Mouse (Mus musculus) forebrain, embryonic 15.5 days (tissue): ENCODE data around the gene Ccdc114. TPM values are rescaled to one million over a fixed set of nuclear protein-coding genes. Genes with fewer than 3 reads are reported as not detected.
"Not testable (repeated sequence)": the region's sequence is repeated elsewhere in the genome, so short reads cannot be mapped to it uniquely, and the experiment has no call there.

Experiments
- ATAC-seq: fragments of 200-750 bp; cut with Nextera tagmentation; replicated peaks from 2 replicates; pipeline ENCODE4 v1.8.0; 2017; ENCODE audit warnings: mild to moderate bottlenecking, moderate TSS enrichment, moderate library complexity
- H3K27ac ChIP-seq: fragments of 300-500 bp; sonication (generic); replicated peaks from 2 replicates; pipeline ENCODE4 v1.5.1; 2015; ENCODE audit warnings: mild to moderate bottlenecking, inconsistent platforms
- H3K27me3 ChIP-seq: fragments of 300-500 bp; sonication (generic); 2 replicates; pipeline ENCODE4 v1.6.1; 2015; ENCODE audit warnings: inconsistent platforms
- H3K36me3 ChIP-seq: fragments of 300-500 bp; sonication (generic); 2 replicates; pipeline ENCODE4 v1.6.1; 2015; ENCODE audit warnings: mild to moderate bottlenecking, inconsistent platforms
- H3K4me1 ChIP-seq: fragments of 300-500 bp; sonication (generic); 2 replicates; pipeline ENCODE4 v1.6.1; 2015; ENCODE audit warnings: inconsistent platforms
- H3K4me2 ChIP-seq: fragments of 300-500 bp; sonication (generic); replicated peaks from 2 replicates; pipeline ENCODE4 v1.6.1; 2015; ENCODE audit warnings: mild to moderate bottlenecking, inconsistent platforms
- H3K4me3 ChIP-seq: fragments of 300-500 bp; sonication (generic); 2 replicates; pipeline ENCODE4 v1.5.1; 2015; ENCODE audit warnings: mild to moderate bottlenecking, inconsistent platforms
- H3K9ac ChIP-seq: fragments of 300-500 bp; sonication (generic); replicated peaks from 2 replicates; pipeline ENCODE4 v1.6.1; 2015; ENCODE audit warnings: mild to moderate bottlenecking, inconsistent platforms
- H3K9me3 ChIP-seq: fragments of 300-500 bp; sonication (generic); 2 replicates; pipeline ENCODE4 v1.6.1; 2016; ENCODE audit warnings: inconsistent platforms
- WGBS: fragments of 180-500 bp; shearing (Covaris S2); methylation state at CpG from one replicate; pipeline ENCODE4 v1.1.7; 2015; ENCODE audit warnings: mixed read lengths; 5-methylcytosine and 5-hydroxymethylcytosine counted together
- polyA plus RNA-seq: library from polyadenylated mRNA; unstranded; fragments of >200 nt; fragmentation: Nextera tagmentation; extraction: Ambion mirVana; gene quantifications from 2 replicates; pipeline ENCODE4 v1.2.1, GENCODE M21; 2015

Ccdc114 gene
- 2.5 and 4.9 TPM in 2 replicates for polyA plus RNA-seq

GRCm38 (mm10) chr7:45923762-45924428 lies at the start of gene Ccdc114:
Gene Ccdc114, plus strand, starts transcription at chr7:45924072.
- Histone ChIP-seq H3K4me1 (peaks cover 21% of the 10 kb centered on the region), H3K27me3 (peaks cover 3% of the 10 kb centered on the region; the same call in 1 of the 2 replicates), H3K4me2 (peak within 1 kb of the TSS; percentile 66), H3K4me3 (peak within 1 kb of the TSS; percentile 54), H3K9me3 (no peaks in the 10 kb centered on the region), H3K9ac (peak within 1 kb of the TSS; percentile 61), H3K36me3 (no peaks in the 10 kb centered on the region), H3K27ac (peak within 1 kb of the TSS; percentile 89)
- 6% methylated on average over 24 of the region's 24 CpGs for WGBS
- peak; percentile 29 for ATAC-seq

GRCm38 (mm10) chr7:45876895-45877294 lies 47.0 kb upstream of the Ccdc114 start:
- no peak overlapping the region for H3K9ac ChIP-seq
- 96% methylated on average over 7 of the region's 7 CpGs for WGBS
- no peak overlapping the region for H3K4me2 ChIP-seq
- H3K27me3 ChIP-seq: no peaks in the 10 kb centered on the region
- no peak for ATAC-seq
- no peak overlapping the region for H3K27ac ChIP-seq
- H3K4me1 ChIP-seq: peaks cover 20% of the 10 kb centered on the region
- no peaks in the 10 kb centered on the region for H3K9me3 ChIP-seq
- H3K4me3 ChIP-seq: no peak overlapping the region
- H3K36me3 ChIP-seq: peaks cover 58% of the 10 kb centered on the region

GRCm38 (mm10) chr7:45878278-45878677 lies 45.6 kb upstream of the Ccdc114 start, which contains the start of gene Grin2d:
Gene Grin2d, minus strand, starts transcription at chr7:45878378.
- ATAC-seq, H3K27ac ChIP-seq, H3K9me3 ChIP-seq, H3K27me3 ChIP-seq, H3K9ac ChIP-seq, H3K4me3 ChIP-seq, H3K4me2 ChIP-seq: not testable (repeated sequence)
- Histone ChIP-seq H3K36me3 (peaks cover 72% of the 10 kb centered on the region), H3K4me1 (peaks cover 20% of the 10 kb centered on the region)
- WGBS: 97% methylated on average over 1 of the region's 1 CpGs

- no peak overlapping the region for H3K27ac ChIP-seq
- no peaks in the 10 kb centered on the region for H3K9me3 ChIP-seq
- no peak for ATAC-seq
- 0 out of 2 replicates have a peak, but pooled peaks cover 1% of the 10 kb centered on the region for H3K4me1 ChIP-seq
- no peak overlapping the region for H3K4me3 ChIP-seq
- H3K9ac ChIP-seq: no peak overlapping the region
- WGBS: 98% methylated on average over 4 of the region's 4 CpGs
- peaks cover 90% of the 10 kb centered on the region for H3K36me3 ChIP-seq
- no peak overlapping the region for H3K4me2 ChIP-seq
- no peaks in the 10 kb centered on the region for H3K27me3 ChIP-seq
Measured at GRCm38 (mm10) chr7:45880531-45880930, 43.3 kb upstream of the Ccdc114 start.

GRCm38 (mm10) chr7:45881011-45881410 lies 42.9 kb upstream of the Ccdc114 start:
- 96% methylated on average over 2 of the region's 2 CpGs for WGBS

GRCm38 (mm10) chr7:45887246-45887645 lies 36.6 kb upstream of the Ccdc114 start:
- Histone ChIP-seq H3K4me3 (no peak overlapping the region), H3K27ac (no peak overlapping the region), H3K27me3 (no peaks in the 10 kb centered on the region), H3K36me3 (peaks cover 31% of the 10 kb centered on the region), H3K9ac (no peak overlapping the region), H3K4me2 (no peak overlapping the region), H3K4me1 (no peaks in the 10 kb centered on the region), H3K9me3 (no peaks in the 10 kb centered on the region)
- WGBS: 50% methylated on average over 3 of the region's 3 CpGs
- no peak for ATAC-seq

More at GRCm38 (mm10) chr7:45881011-45881410, 42.9 kb upstream of the Ccdc114 start:
- Histone ChIP-seq H3K27me3 (no peaks in the 10 kb centered on the region), H3K9ac (no peak overlapping the region), H3K4me3 (no peak overlapping the region), H3K36me3 (peaks cover 86% of the 10 kb centered on the region), H3K4me2 (no peak overlapping the region), H3K27ac (no peak overlapping the region), H3K9me3 (no peaks in the 10 kb centered on the region), H3K4me1 (no peaks in the 10 kb centered on the region)
- no peak for ATAC-seq

GRCm38 (mm10) chr7:45892651-45893050 lies 31.2 kb upstream of the Ccdc114 start:
- Histone ChIP-seq H3K9me3 (no peaks in the 10 kb centered on the region), H3K4me3 (no peak overlapping the region), H3K27me3 (no peaks in the 10 kb centered on the region), H3K27ac (no peak overlapping the region), H3K36me3 (no peaks in the 10 kb centered on the region), H3K9ac (no peak overlapping the region), H3K4me1 (peaks cover 9% of the 10 kb centered on the region), H3K4me2 (no peak overlapping the region)
- WGBS: 88% methylated on average over 2 of the region's 2 CpGs
- no peak for ATAC-seq

GRCm38 (mm10) chr7:45895931-45896516 lies 27.8 kb upstream of the Ccdc114 start:
- Histone ChIP-seq H3K4me3 (peak overlapping the region; percentile 54), H3K4me2 (peak overlapping the region; percentile 87), H3K27ac (0 out of 2 replicates have a peak overlapping the region, but pooled peaks have one; percentile 10), H3K4me1 (peaks cover 13% of the 10 kb centered on the region), H3K9ac (no peak overlapping the region), H3K9me3 (no peaks in the 10 kb centered on the region), H3K27me3 (no peaks in the 10 kb centered on the region), H3K36me3 (no peaks in the 10 kb centered on the region)
- 76% methylated on average over 6 of the region's 6 CpGs for WGBS
- ATAC-seq: peak; percentile 38; the same call in 1 of the 2 replicates

- peak within 1 kb of the TSS; percentile 72 for H3K27ac ChIP-seq
- under 1% methylated on average over 40 of the region's 40 CpGs for WGBS
- peak; percentile 89 for ATAC-seq
- H3K9me3 ChIP-seq: no peaks in the 10 kb centered on the region
- H3K4me3 ChIP-seq: peak within 1 kb of the TSS; percentile 54
- peak within 1 kb of the TSS; percentile 87 for H3K4me2 ChIP-seq
- H3K4me1 ChIP-seq: peaks cover 13% of the 10 kb centered on the region
- peak within 1 kb of the TSS; percentile 53 for H3K9ac ChIP-seq
- no peaks in the 10 kb centered on the region for H3K36me3 ChIP-seq
- H3K27me3 ChIP-seq: no peaks in the 10 kb centered on the region
Measured at GRCm38 (mm10) chr7:45896517-45897257, 27.2 kb upstream of the Ccdc114 start, which contains the start of the genes Syngr4 and Tmem143. Gene Syngr4, minus strand, starts transcription at chr7:45896714. Gene Tmem143, plus strand, starts transcription at chr7:45896941.

GRCm38 (mm10) chr7:45897258-45897757 lies 26.6 kb upstream of the Ccdc114 start:
- peak overlapping the region; percentile 72 for H3K27ac ChIP-seq
- peak overlapping the region; percentile 87 for H3K4me2 ChIP-seq
- peak overlapping the region; percentile 53 for H3K9ac ChIP-seq
- H3K4me1 ChIP-seq: peaks cover 13% of the 10 kb centered on the region
- no peaks in the 10 kb centered on the region for H3K36me3 ChIP-seq
- H3K4me3 ChIP-seq: peak overlapping the region; percentile 54
- H3K9me3 ChIP-seq: no peaks in the 10 kb centered on the region
- WGBS: under 1% methylated on average over 19 of the region's 19 CpGs
- ATAC-seq: peak; percentile 58
- no peaks in the 10 kb centered on the region for H3K27me3 ChIP-seq

- not testable (repeated sequence) for H3K27ac ChIP-seq, H3K36me3 ChIP-seq, H3K9me3 ChIP-seq, H3K9ac ChIP-seq, ATAC-seq, H3K27me3 ChIP-seq
- Histone ChIP-seq H3K4me2 (peak overlapping the region; percentile 87), H3K4me3 (0 out of 2 replicates have a peak overlapping the region, but pooled peaks have one; percentile 54), H3K4me1 (peaks cover 13% of the 10 kb centered on the region)
- WGBS: 44% methylated on average over 4 of the region's 4 CpGs
Measured at GRCm38 (mm10) chr7:45898125-45898524, 25.7 kb upstream of the Ccdc114 start.
